Mouse (Mus musculus) kidney, adult 11 months (tissue): ENCODE measurements around the gene Noa1.
A peak's percentile ranks its signal among the peaks of the same experiment; 100 is the strongest.

Experiments used
- DNase-seq: peaks from one replicate; pipeline ENCODE4 v3.0.0; 2022

Noa1 gene

GRCm38 (mm10) chr5:77251656-77252055, 58.2 kb downstream of the Noa1 start:
- no peak for DNase-seq

- no peak for DNase-seq
Measured at GRCm38 (mm10) chr5:77250083-77250482, 59.8 kb downstream of the Noa1 start.

GRCm38 (mm10) chr5:77245787-77246671, 63.9 kb downstream of the Noa1 start:
- peak; percentile 29 for DNase-seq

- no peak for DNase-seq
Measured at GRCm38 (mm10) chr5:77245463-77245786, 64.5 kb downstream of the Noa1 start.

- no peak for DNase-seq
Measured at GRCm38 (mm10) chr5:77244331-77244987, 65.4 kb downstream of the Noa1 start.
